Mouse (Mus musculus): ENCODE results near the gene Gmfb.

Gmfb gene

DNA sequence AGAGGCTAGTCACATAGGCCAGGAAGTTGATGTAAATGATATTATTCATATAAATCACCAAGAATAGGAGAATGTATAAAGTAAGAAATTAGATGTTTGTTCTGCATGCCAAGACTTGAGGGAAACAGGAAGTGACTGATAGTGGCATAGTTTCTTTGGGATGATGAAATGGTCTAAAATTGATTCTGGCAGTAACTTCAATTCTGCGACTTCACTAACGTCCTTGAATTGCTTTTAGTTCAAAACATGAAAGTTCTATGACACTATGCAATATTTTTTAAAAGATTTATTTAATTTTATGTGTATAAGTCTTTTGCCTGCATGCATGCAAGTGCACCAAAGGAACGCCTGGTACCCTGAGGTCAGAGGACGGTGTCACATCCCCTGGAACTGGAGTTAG lies 18.8 kb downstream of the Gmfb start:
- in situ Hi-C loops (cut with MboI; ENCODE audit: low sequenced_read_pairs) = no loop called here

DNA sequence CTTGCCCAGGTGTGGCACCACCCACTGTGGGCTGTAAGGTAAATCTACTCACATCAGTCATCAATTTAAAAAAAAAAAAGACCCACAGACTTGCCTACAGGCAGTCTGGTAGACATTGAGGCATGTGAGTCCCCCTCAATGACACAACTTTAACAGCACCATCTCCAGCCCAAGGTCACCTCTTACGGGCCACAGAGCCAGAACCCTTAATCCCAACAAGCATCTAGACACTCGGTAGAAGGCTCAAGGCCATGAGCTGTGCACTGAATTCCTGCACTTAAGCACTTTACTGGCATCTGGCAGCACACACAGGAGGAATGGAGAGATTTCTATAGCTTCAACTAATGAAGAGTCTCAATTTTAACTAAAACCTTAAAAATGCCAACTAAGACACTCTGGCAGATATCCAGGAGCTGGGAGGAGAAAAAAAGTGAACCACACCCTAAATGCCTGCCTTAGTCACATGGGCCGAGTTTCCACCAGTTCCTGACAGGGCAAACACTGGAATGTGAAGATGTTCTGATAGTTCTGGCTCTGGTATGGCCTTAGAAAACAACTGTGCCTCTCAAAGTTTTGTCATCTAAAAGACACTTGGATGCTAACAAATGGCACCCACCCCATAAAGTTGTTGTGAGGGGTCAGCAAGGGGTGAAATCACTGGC lies 21.2 kb downstream of the Gmfb start:
- in situ Hi-C loops (cut with MboI; ENCODE audit: low sequenced_read_pairs) = no loop called here

DNA sequence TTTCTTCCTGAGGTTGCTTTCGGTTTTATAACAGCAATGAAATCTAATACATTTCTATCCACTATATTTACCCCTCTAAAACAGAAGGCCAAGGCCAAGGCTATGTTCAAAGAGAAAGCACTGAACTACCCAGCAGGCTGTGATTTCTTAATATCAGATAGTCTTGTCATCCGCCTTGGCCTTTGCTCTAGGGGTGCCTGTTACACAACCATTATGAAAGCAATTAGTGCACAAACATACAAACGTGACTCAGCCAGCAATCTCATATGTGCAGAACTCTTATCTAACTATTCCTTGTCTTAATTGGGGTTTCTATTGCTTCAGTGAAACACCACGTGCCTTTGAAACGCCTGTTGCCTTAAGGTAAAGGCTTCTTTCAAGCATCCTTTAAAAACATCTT lies 27.9 kb downstream of the Gmfb start:
- in situ Hi-C loops (cut with MboI; ENCODE audit: low sequenced_read_pairs) = no loop called here

DNA sequence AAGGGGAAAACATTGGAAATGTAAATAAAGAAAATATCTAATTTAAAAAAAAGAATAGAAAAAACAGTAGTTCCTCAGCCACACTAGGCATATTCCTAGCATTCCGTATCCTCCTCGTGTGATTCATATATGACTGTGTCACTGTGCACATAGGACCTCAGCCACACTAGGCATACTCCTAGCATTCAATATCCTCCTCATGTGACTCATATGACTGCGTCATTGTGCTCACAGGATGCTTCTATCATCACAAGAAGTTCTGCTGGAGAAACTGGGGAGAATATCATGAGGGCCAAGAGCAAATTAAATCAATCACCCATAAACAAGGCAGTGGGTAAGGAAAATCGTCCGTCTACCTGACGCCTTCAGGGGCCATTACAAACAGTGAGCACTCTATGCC lies 31.3 kb downstream of the Gmfb start:
- in situ Hi-C loops (cut with MboI; ENCODE audit: low sequenced_read_pairs) = no loop called here

DNA sequence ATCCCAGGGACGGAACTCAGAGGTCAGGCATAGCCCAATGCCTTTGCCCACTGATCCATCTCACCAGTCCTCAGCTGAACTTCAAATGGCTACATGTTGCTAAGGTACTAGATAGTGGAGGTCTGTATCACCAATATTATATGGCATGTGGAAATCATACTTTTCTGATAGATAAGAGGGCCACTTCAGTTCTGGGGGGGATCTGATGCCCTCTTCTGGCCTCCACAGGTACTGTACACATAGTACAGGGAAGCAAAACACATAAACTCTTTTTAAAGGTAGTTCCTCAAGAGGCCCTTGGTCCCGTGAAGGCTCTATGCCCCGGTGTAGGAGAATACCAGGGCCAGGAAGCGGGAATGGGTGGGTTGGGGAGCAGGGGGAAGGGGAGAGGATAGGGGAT lies 31.7 kb downstream of the Gmfb start:
- in situ Hi-C loops (cut with MboI; ENCODE audit: low sequenced_read_pairs) = no loop called here

DNA sequence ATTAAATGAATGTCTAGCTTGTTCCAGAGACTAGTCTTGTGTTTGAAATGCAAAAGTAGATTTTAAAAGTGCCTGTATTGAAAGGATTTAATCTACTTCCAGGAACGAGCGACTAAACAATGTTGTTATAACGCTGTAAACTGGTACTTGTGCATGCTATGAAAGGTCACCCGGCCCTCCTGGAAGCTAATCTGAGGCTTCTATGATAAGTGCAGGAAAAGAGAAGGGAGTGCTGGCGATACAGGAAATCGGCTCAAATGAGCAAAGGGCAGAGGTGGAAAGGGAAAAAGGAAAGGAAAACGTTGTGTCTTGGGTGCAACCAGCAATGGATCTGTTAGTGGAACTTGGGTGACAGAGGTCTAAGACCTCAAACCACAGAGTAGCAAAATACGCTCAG lies 33.5 kb downstream of the Gmfb start:
- in situ Hi-C loops (cut with MboI; ENCODE audit: low sequenced_read_pairs) = no loop called here

DNA sequence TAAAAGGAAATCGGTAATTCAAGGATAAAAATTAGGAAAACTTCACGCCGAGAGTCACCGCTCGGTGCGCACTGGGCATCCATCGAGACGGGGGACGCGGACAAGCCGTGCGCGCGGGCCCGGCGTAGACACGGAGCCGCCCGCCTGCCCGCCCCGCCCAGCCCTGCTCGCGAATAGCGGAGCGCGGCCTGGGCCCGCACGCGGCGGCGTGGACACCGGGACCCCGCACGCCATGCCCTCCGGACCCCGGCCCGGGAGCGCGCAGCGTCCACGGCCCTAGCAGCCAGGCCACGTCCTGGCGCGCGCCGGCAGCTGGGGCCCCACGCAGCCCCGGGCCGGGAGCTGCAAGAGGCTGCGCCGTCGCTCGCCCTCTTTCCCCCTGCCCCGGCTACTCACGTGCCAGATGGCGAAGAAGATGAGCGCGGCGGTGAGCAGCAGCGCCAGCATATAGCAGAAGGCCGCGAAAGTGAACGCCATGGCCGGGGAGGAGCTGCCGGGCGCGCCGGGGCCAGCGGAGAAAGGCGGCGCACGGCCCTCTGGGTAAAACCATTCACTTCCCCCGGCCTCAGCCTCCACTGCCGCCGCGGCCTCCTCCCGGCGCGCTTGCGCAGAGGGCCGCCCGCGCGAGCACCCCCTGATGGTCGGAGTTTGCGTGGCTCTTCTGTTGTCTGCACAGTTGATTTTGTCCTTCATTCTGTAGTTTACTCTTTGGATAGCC lies 34.1 kb downstream of the Gmfb start, which contains the start of gene Cnih1:
Gene Cnih1 (minus strand): TSS at position 625 of the 718 bp plus-strand sequence.
- in situ Hi-C loops (cut with MboI; ENCODE audit: low sequenced_read_pairs) = no loop called here

DNA sequence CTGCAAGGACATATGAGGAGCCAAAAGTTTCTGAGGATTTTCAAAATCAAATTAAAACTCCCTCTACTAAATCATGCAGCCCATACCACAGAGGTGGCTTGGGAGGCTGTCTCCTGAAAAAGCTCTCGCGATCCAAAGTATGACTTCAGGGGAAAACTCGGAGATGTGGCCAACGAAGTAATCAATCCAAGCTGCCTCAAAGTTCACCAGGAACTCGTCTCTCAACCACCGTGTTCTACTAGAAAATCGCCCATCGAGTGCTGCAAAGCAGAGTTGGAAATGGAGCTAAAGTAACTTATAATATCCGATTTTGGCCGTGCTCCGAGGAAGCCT lies 34.6 kb downstream of the Gmfb start:
- in situ Hi-C loops (cut with MboI; ENCODE audit: low sequenced_read_pairs) = no loop called here

DNA sequence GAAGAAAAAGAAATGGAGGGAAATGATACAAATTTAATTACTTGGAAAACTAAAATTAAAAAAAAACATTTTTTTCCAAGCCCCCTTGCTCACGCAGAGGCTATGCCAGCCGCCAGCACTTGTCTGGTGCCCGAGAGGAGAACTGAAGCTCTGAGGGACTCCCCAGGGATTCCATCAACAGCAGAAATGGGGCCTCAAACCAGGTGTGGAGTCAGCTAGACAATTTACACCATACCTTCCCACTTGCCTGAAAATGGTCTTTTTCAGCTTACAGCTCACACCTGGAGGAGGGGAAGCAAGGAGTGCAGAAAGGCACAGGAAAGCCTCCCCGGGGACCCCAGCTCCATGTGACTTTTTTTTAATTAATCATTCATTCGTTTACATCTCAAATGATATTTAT lies 36.8 kb downstream of the Gmfb start:
- in situ Hi-C loops (cut with MboI; ENCODE audit: low sequenced_read_pairs) = no loop called here

DNA sequence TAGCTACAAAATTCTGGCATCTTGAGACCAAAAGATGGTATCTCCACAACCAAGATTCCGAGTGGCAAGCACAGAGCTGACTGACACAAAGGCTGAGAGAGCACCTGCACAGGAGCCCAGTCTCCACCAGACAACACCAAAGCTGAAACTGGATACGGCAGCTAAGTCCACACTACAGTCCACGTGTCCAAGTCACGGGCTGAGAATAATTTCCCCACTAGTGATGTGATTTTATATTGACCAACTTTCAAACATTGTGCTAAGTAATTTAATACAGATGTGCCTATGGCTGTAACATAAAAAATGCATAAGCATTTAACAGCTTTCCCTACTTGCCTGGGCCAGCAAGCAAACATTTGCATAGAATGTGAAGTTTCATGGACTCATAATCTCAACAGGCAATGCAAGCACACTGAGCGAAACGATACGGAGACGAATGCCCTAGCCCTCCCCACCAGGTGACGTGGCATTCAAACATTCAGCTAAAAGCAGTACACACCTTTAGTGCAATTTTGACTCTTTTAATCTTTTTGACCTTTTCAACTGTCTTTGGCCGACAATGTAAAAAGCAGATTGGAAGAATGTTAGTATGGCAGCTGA lies 38.6 kb downstream of the Gmfb start:
- in situ Hi-C loops (cut with MboI; ENCODE audit: low sequenced_read_pairs) = no loop called here

DNA sequence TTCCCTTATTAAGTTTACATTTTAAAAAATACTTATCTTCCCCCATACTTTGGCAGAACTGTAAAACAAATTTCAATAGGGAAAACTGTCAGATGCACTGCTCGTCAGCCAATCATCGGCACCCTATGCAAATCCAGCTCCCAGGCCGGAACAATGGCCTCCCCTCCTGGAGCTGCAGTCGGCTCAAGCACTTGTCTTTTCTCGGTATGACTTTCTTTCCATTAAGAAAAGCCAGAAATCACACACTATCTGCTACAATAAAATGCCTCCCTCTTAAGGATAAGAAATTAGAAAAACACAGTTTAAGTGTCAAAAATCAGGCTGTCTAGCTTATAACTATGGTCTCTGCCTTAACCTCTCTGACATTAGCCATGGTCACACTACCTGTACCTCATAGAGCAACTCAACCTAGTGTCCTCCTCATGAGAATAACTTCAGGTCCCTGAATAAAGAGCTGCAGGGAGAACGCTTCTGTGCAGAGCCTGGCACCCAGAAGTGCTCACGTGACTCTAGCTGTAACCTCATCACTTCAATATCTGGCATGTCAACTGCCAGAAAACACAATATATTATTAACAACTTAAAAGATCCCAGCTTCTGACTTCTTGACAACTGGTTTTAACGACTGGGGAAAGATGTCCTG lies 39.7 kb downstream of the Gmfb start:
- in situ Hi-C loops (cut with MboI; ENCODE audit: low sequenced_read_pairs) = no loop called here

DNA sequence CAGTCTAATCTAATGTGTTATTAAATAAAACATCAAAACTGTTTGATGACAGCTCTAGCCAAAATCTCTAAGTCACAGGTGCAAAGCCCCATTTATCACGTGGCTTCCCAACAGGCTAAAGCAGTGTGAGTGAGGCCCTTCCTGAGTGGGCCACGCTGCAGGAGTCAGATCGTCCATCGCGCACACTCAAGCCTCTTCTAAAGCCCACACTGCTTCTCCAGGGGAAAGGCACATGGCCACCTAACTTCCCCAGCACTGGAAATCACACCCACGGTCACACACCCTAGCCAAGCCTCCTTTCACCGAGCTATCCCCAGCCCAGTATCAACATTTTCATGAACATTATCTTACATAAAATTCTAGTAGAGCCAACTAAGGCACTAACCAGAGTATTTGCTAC lies 41.0 kb downstream of the Gmfb start:
- in situ Hi-C loops (cut with MboI; ENCODE audit: low sequenced_read_pairs) = no loop called here

DNA sequence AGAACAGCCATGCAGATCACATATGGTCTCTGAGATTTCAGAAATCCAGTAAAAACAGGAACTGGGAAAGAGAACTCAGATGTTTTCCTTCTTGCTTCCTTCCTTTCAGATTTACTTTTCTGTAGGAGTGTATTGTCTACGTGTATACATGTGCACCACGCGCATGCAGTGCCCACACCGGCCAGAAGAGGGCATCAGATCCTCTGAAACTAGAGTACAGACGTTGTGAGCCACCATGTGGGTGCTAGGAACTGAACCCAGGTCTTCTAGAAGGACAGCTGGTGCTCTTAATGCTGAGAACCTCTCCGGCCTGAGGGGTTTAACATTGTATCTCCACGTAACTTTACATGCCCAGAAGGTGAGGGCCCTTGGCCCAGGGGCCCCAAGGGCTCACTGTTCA lies 42.8 kb downstream of the Gmfb start:
- in situ Hi-C loops (cut with MboI; ENCODE audit: low sequenced_read_pairs) = no loop called here

DNA sequence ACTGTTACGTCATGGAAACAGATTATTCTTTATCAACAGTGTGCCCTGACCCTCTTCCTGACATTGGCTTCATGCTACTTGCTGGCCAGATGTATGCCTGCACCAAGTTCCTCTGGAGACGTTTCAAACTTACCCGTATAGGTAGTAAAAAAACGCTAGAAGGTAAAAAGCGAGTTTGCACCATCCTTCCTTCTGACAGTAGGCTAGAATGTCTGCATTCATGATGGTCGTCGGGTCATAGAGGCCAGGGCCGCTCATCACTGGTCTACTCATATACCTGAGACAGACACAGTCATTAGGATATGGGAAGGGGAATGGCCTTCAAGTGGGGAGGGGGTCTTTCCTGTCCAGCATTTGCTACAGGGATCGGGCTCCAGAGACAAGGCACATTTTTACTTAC lies 43.3 kb downstream of the Gmfb start:
- in situ Hi-C loops (cut with MboI; ENCODE audit: low sequenced_read_pairs) = no loop called here

DNA sequence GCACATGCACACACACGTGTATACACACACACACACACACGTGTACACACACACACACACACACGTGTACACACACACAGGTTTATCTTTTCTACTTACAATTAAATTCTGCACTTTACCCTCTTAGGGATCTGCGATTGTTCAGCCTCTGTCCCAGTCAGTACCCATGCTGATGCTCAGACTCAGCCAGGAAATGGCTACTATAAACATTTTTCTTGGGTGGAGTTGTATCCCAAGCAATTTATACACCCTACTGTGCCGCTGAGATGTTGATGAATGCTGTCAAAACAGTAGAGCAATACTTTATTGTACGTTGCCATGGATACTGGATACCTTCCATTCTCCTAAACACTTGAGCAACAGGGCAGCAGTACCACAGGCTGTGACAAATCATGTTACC lies 52.0 kb downstream of the Gmfb start:
- in situ Hi-C loops (cut with MboI; ENCODE audit: low sequenced_read_pairs) = no loop called here

DNA sequence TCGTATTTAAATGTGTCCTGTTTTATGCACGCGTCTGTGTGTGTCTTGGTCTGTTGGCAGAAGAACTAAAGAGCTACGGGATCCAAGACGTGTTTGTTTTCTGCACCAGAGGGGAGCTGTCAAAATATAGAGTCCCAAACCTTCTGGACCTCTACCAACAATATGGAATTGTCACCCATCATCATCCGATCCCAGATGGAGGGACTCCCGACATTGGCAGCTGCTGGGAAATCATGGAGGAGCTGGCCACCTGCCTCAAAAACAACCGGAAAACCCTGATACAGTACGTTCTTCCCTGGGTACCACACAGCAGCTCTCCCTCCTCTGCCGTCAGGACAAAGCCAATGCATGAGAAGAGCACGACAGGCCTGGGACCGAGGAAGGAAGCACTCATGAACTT lies 54.9 kb downstream of the Gmfb start:
- in situ Hi-C loops (cut with MboI; ENCODE audit: low sequenced_read_pairs) = no loop called here

DNA sequence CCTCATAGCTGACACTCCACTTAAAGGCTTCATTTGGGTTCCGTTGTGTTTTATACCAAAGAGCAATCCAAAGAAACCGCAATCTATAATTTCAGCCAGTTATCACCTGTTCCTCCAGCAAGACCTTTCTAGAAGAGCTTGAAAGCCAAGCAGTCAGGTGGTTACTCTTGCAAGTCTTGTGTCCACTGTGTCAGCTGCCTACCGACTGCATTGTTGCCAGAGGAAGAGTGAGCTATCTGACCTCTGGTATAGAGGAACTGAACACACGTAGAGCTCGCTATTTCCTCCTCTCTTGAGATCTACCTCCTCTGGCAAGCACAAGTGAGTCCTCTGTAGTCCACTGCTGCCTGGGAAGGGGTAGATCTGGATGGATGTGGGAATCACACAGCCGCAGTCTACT lies 60.9 kb downstream of the Gmfb start:
- in situ Hi-C loops (cut with MboI; ENCODE audit: low sequenced_read_pairs) = no loop called here

DNA sequence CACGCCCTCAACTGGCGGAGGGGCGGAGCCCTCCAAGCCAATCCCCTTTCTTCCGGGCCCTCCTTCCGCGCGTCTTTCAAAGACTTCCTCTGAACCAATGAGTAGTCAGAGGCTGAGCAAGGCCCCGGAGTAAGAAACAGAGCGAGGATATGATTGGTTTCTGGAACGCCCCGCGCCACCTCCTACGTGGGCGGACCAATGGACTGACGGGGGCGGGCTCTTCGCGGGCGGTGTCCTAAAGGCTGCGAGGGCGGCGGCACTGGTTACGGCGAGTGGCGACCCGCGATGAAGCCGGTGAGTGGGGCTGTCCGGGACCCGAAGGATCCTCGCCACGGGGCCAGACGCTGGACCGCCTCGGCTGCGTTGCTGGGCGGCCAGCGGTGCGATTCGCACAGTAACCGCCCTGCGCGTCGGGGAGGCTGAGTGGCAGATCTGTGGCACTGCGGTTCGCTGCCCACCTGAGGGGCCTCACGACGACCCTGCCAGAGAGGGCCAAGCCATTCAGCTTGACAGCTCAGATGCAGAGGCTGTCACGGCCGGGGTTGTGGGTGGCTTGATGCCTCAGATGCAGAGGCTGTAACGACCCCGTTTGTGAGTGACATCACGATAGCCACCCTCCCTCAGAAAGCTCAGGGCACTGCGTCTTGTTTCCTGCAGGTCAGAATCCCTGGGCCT lies 61.5 kb downstream of the Gmfb start, which contains the start of gene Cdkn3:
Gene Cdkn3 (plus strand): TSS at position 187 of the 675 bp plus-strand sequence.
- in situ Hi-C loops (cut with MboI; ENCODE audit: low sequenced_read_pairs) = no loop called here

DNA sequence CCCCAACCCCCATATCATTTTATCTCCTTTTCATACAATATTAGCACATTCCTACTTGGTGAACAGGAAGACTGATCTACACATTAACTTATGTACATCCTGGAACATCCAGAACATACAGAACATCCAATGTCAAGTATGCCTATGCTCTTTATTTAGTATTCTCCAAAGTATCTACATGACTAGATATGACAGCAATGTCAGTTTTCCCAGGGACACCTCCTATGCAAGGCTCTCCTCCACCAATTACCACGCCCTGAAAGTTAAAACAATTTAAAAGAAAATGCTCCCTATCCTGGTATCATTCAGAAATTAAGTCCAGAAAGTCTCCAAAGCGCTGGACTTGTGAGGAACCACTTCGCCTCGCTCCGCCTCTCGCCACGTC lies 62.1 kb downstream of the Gmfb start:
- in situ Hi-C loops (cut with MboI; ENCODE audit: low sequenced_read_pairs) = no loop called here

All from CH12F3 (cell line).